ENCODE assay signal across 8 mouse cellular contexts in the genomic region with DNA sequence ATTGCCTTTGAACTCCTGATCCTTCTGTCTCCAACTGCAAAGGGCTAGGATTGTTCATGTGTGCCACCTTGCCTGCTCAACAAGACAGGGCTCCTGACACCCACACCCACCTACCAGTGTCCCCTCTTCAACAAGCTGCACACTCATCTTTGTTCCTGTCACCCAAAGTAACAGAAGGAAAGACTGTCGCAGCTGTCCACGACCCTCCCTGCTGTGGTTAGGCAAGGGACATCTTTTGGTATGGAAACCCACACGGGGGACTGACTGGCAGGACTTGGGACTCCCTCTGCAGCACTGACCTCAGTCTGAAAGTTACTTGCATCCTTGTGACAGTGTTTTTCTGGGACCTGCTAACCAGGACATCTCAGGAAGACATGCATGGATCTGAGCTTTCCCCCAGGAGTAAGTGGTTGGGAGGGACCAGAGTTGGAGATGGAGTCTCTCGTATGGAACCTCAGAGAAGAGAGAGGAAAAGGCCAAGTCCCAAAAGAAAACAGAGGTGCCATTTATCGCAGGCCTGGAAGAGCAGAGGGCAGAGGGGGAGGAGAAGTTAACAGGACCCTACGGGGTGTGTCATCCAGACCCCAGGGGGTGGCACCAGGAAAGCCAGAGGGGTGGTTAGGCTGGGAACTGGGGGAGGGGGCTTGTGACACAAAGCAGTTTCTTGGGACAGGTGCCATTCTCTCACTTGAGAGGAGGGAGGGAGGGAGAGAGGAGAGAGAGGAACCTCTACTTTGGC. TPM values are rescaled to one million over a fixed set of nuclear protein-coding genes. Genes with fewer than 3 reads are reported as not detected.
DNase-seq lines count a peak whose midpoint lies in the region; ATAC-seq lines count a peak whose summit lies in the region.

TSS of gene Ldha (plus strand) at position 689 of the 739 bp plus-strand sequence.

- H3K4me1 ChIP-seq in kidney, embryonic 14.5 days (ENCODE audit: control insufficient read depth, insufficient read depth, low read length), result peaks cover 29% of the 10 kb centered on the region
- H3K4me1 ChIP-seq in intestine, embryonic 14.5 days (replicated peaks; ENCODE audit: control insufficient read depth, insufficient read depth, low read length), result peaks cover 30% of the 10 kb centered on the region

- no peak within 1 kb of the TSS for H3K4me3 ChIP-seq in kidney, embryonic 14.5 days (ENCODE audit: low read length)
- H3K4me3 ChIP-seq in intestine, embryonic 14.5 days (ENCODE audit: low read depth, low read length), result no peak within 1 kb of the TSS

- DNase-seq in kidney, adult 8-10 months, result no peak
- DNase-seq in adrenal gland, postnatal 14 days, result no peak
- no peak for DNase-seq in gastrocnemius, postnatal 10 days
- DNase-seq in intestine, embryonic 14.5 days (ENCODE audit: low spot score), result no peak
- no peak for DNase-seq in cerebellum, postnatal 36 days
- no peak for DNase-seq in cerebellum, postnatal 25 days

- no peaks in the 10 kb centered on the region for H3K27me3 ChIP-seq in kidney, embryonic 14.5 days (ENCODE audit: control insufficient read depth, insufficient read depth, low read length)
- H3K27me3 ChIP-seq in intestine, embryonic 14.5 days (replicated peaks; ENCODE audit: control insufficient read depth, insufficient read depth, low read length), result no peaks in the 10 kb centered on the region

- H3K9me3 ChIP-seq in kidney, embryonic 14.5 days (ENCODE audit: control insufficient read depth, low read length), result no peaks in the 10 kb centered on the region
- no peaks in the 10 kb centered on the region for H3K9me3 ChIP-seq in intestine, embryonic 14.5 days (ENCODE audit: control insufficient read depth, low read length)

- no peak within 1 kb of the TSS for H3K4me2 ChIP-seq in kidney, embryonic 14.5 days (replicated peaks; ENCODE audit: low read depth, low read length)
- no peak within 1 kb of the TSS for H3K4me2 ChIP-seq in intestine, embryonic 14.5 days (ENCODE audit: low read length)

- 21% methylated on average over 6 of the region's 6 CpGs for WGBS in kidney, embryonic 14.5 days
- WGBS in intestine, embryonic 14.5 days, result 30% methylated on average over 6 of the region's 6 CpGs

- no peaks in the 10 kb centered on the region for H3K36me3 ChIP-seq in kidney, embryonic 14.5 days (ENCODE audit: control insufficient read depth, insufficient read depth, low read length)
- H3K36me3 ChIP-seq in intestine, embryonic 14.5 days (ENCODE audit: control insufficient read depth, insufficient read depth, low read length), result no peaks in the 10 kb centered on the region

- H3K27ac ChIP-seq in kidney, embryonic 14.5 days (ENCODE audit: low read depth, low read length), result no peak within 1 kb of the TSS
- no peak within 1 kb of the TSS for H3K27ac ChIP-seq in intestine, embryonic 14.5 days (ENCODE audit: low read depth)

- no peak for ATAC-seq in kidney, embryonic 14.5 days (ENCODE audit: low FRiP score, low TSS enrichment)
- no peak for ATAC-seq in intestine, embryonic 14.5 days (replicated peaks; ENCODE audit: low FRiP score, low TSS enrichment, low read depth)
- no peak for ATAC-seq in megakaryocyte progenitor cell, adult 5-6 weeks (replicated peaks; ENCODE audit: poor library complexity)

- no peak within 1 kb of the TSS for H3K9ac ChIP-seq in kidney, embryonic 14.5 days (ENCODE audit: low read depth, low read length)
- H3K9ac ChIP-seq in intestine, embryonic 14.5 days (ENCODE audit: low read length), result no peak within 1 kb of the TSS

RNA-seq across cellular contexts. Expression of gene Ldha, which starts in this region (rescaled TPM):
- 1,311 and 1,396 TPM in 2 replicates for polyA plus RNA-seq in kidney, embryonic 14.5 days (2014; fragmentation: Nextera tagmentation; extraction: Ambion mirVana)
- total RNA-seq in adrenal gland, postnatal 14 days (2021), result 529 and 592 TPM in 2 replicates
- 1,000 to 10,000 TPM; 1,967 to 2,342 TPM for total RNA-seq in gastrocnemius, postnatal 10 days (2021)
- 2,451 TPM in 2 replicates for polyA plus RNA-seq in intestine, embryonic 14.5 days (2014; fragmentation: Nextera tagmentation; extraction: Ambion mirVana)
- 597 and 639 TPM in 2 replicates for total RNA-seq in megakaryocyte progenitor cell, adult 5-6 weeks (2015)
- 442 and 446 TPM in 2 replicates for total RNA-seq in megakaryocyte progenitor cell, adult 5-6 weeks (2017)
